Comparison of ENCODE assay signal across 36 mouse cellular contexts in genomic region chr17:60720138-60720537, GRCm38 (mm10).
"Had no signal": no experiment of that assay in that cellular context is flagged by ENCODE, and none has a peak within 500 bp of the region (broad histone marks: within the 10 kb centered on the region; RNA-seq: fewer than 3 reads in every experiment).

No protein-coding gene starts in this region.

- DNase-seq: heart, adult 18-20 months; heart, adult 2 months; heart, postnatal 10 days; heart, postnatal 14 days; heart, postnatal 36 days; heart, postnatal 4 days; kidney, adult 11 months; kidney, adult 18-20 months; kidney, adult 2 months; kidney, adult 8-10 months; kidney, adult 9 months; kidney, postnatal 10 days; kidney, postnatal 14 days; kidney, postnatal 25 days; kidney, postnatal 36 days; kidney, postnatal 4 days; layer of hippocampus, adult 9-11 months had no signal

- H3K27ac ChIP-seq: heart, adult 2 months; heart, embryonic 10.5 days; heart, embryonic 13.5 days; heart, embryonic 15.5 days; hindbrain, embryonic 10.5 days; hindbrain, embryonic 12.5 days; hindbrain, embryonic 13.5 days; hindbrain, embryonic 14.5 days; hindbrain, embryonic 15.5 days; hindbrain, postnatal 0 days; intestine, embryonic 15.5 days; kidney, embryonic 15.5 days; kidney, postnatal 0 days; layer of hippocampus, adult 2 months had no signal

- H3K9me3 ChIP-seq: heart, embryonic 10.5 days; heart, embryonic 12.5 days; heart, embryonic 13.5 days; heart, embryonic 15.5 days; hindbrain, embryonic 10.5 days; hindbrain, embryonic 12.5 days; hindbrain, embryonic 13.5 days; hindbrain, embryonic 15.5 days; intestine, embryonic 15.5 days; kidney, embryonic 15.5 days had no signal

- H3K27me3 ChIP-seq: heart, embryonic 12.5 days; heart, embryonic 13.5 days; heart, embryonic 15.5 days; hindbrain, embryonic 12.5 days; hindbrain, embryonic 13.5 days; hindbrain, embryonic 15.5 days; intestine, embryonic 15.5 days; kidney, embryonic 15.5 days had no signal

- H3K4me2 ChIP-seq: heart, embryonic 11.5 days; heart, embryonic 12.5 days; heart, embryonic 13.5 days; heart, embryonic 15.5 days; hindbrain, embryonic 12.5 days; hindbrain, embryonic 13.5 days; hindbrain, embryonic 14.5 days; hindbrain, embryonic 15.5 days; intestine, embryonic 15.5 days; kidney, embryonic 15.5 days had no signal

- H3K36me3 ChIP-seq: heart, embryonic 10.5 days; heart, embryonic 12.5 days; heart, embryonic 13.5 days; heart, embryonic 15.5 days; hindbrain, embryonic 10.5 days; hindbrain, embryonic 12.5 days; hindbrain, embryonic 13.5 days; hindbrain, embryonic 15.5 days; intestine, embryonic 15.5 days; kidney, embryonic 15.5 days had no signal

- H3K4me3 ChIP-seq: heart, adult 2 months; heart, embryonic 10.5 days; heart, embryonic 12.5 days; heart, embryonic 13.5 days; heart, embryonic 15.5 days; hindbrain, embryonic 10.5 days; hindbrain, embryonic 12.5 days; hindbrain, embryonic 13.5 days; hindbrain, embryonic 15.5 days; intestine, embryonic 15.5 days; kidney, embryonic 15.5 days; layer of hippocampus, adult 2 months had no signal

- ATAC-seq: hindbrain, embryonic 16.5 days; hindbrain, postnatal 0 days; inflammation-experienced regulatory T-cells, adult 6 months; intestine, embryonic 15.5 days; intestine, embryonic 16.5 days; intestine, postnatal 0 days had no signal

- H3K4me1 ChIP-seq: heart, embryonic 10.5 days; heart, embryonic 12.5 days; heart, embryonic 13.5 days; heart, embryonic 15.5 days; hindbrain, embryonic 10.5 days; hindbrain, embryonic 12.5 days; hindbrain, embryonic 13.5 days; hindbrain, embryonic 15.5 days; intestine, embryonic 15.5 days; kidney, embryonic 15.5 days had no signal

- H3K9ac ChIP-seq: heart, embryonic 12.5 days; heart, embryonic 13.5 days; heart, embryonic 15.5 days; hindbrain, embryonic 12.5 days; hindbrain, embryonic 13.5 days; hindbrain, embryonic 14.5 days; hindbrain, embryonic 15.5 days; intestine, embryonic 15.5 days; kidney, embryonic 15.5 days had no signal
